Mouse (Mus musculus) olfactory bulb, adult 2 months (tissue): Measurements from ENCODE around the gene Mnd1. TPM values are rescaled to one million over a fixed set of nuclear protein-coding genes. Genes with fewer than 3 reads are reported as not detected.

Source experiments
- H3K27ac ChIP-seq: fragments of 200-500 bp; 2 replicates; pipeline ENCODE4 v1.5.1; 2012; ENCODE audit warnings: low read depth, low read length; ENCODE audit not compliant: insufficient read depth
- H3K4me1 ChIP-seq: fragments of 200-500 bp; 2 replicates; pipeline ENCODE4 v1.6.1; 2012; ENCODE audit warnings: low read length; ENCODE audit not compliant: control insufficient read depth, insufficient read depth
- H3K4me3 ChIP-seq: fragments of 200-500 bp; 2 replicates; pipeline ENCODE4 v1.5.1; 2012; ENCODE audit warnings: mild to moderate bottlenecking, low read depth, low read length, moderate library complexity; ENCODE audit not compliant: insufficient read depth
- CTCF ChIP-seq: fragments of 200-500 bp; IDR thresholded peaks from 2 replicates; pipeline ENCODE4 v1.5.1; 2012; ENCODE audit warnings: low read depth, mild to moderate bottlenecking, low read length, moderate library complexity; ENCODE audit not compliant: insufficient read depth
- POLR2A ChIP-seq: fragments of 200-500 bp; IDR thresholded peaks from 2 replicates; pipeline ENCODE4 v1.6.1; 2012; ENCODE audit warnings: mild to moderate bottlenecking, low read depth, low read length, moderate library complexity; ENCODE audit not compliant: insufficient read depth
- WGBS: fragments of 180-500 bp; shearing (Covaris S2); methylation state at CpG from one replicate; pipeline ENCODE4 v1.1.7; 2018; 5-methylcytosine and 5-hydroxymethylcytosine counted together
- polyA plus RNA-seq: library from polyadenylated mRNA; stranded (reverse); fragments of >200 nt; gene quantifications from 2 replicates; pipeline ENCODE4 v1.2.4, GENCODE M21; 2012; ENCODE audit warnings: low replicate concordance; ENCODE audit not compliant: missing spikeins, insufficient read depth, insufficient read length

The Mnd1 gene
- polyA plus RNA-seq, 1 experiment: not detected

- no peak overlapping the region for H3K4me3 ChIP-seq
- H3K27ac ChIP-seq: no peak overlapping the region
- WGBS: 31% methylated on average over 2 of the region's 2 CpGs
- TF ChIP-seq POLR2A: no peak
- TF ChIP-seq CTCF: no peak
- H3K4me1 ChIP-seq: peaks cover 2% of the 10 kb centered on the region; the same call in 1 of the 2 replicates
Measured at GRCm38 (mm10) chr3:84071641-84072040, 83.9 kb downstream of the Mnd1 start.

GRCm38 (mm10) chr3:84070811-84071210 is 84.8 kb downstream of the Mnd1 start:
- H3K4me1 ChIP-seq: no peaks in the 10 kb centered on the region; the same call in 1 of the 2 replicates
- no peak overlapping the region for H3K4me3 ChIP-seq
- WGBS: 90% methylated on average over 8 of the region's 8 CpGs
- no peak for TF ChIP-seq POLR2A
- TF ChIP-seq CTCF: no peak
- H3K27ac ChIP-seq: no peak overlapping the region

- Histone ChIP-seq H3K27ac (no peak overlapping the region), H3K4me1 (no peaks in the 10 kb centered on the region), H3K4me3 (no peak overlapping the region)
- WGBS: 86% methylated on average over 13 of the region's 13 CpGs
- TF ChIP-seq CTCF (no peak), POLR2A (no peak)
Measured at GRCm38 (mm10) chr3:84068831-84069709, 86.5 kb downstream of the Mnd1 start.

- Histone ChIP-seq H3K4me1 (no peaks in the 10 kb centered on the region), H3K27ac (no peak overlapping the region), H3K4me3 (no peak overlapping the region)
- WGBS: 43% methylated on average over 4 of the region's 4 CpGs
- TF ChIP-seq POLR2A (no peak), CTCF (no peak)
Measured at GRCm38 (mm10) chr3:84065825-84066224, 89.8 kb downstream of the Mnd1 start.

- Histone ChIP-seq H3K4me3 (no peak overlapping the region), H3K4me1 (no peaks in the 10 kb centered on the region), H3K27ac (no peak overlapping the region)
- no peak for TF ChIP-seq POLR2A
- no peak for TF ChIP-seq CTCF
- 88% methylated on average over 2 of the region's 2 CpGs for WGBS
Measured at GRCm38 (mm10) chr3:84063369-84063914, 92.1 kb downstream of the Mnd1 start.

GRCm38 (mm10) chr3:84061523-84062453 is 93.8 kb downstream of the Mnd1 start:
- Histone ChIP-seq H3K27ac (no peak overlapping the region), H3K4me3 (no peak overlapping the region), H3K4me1 (no peaks in the 10 kb centered on the region)
- TF ChIP-seq POLR2A: no peak
- TF ChIP-seq CTCF: no peak
- 76% methylated on average over 13 of the region's 13 CpGs for WGBS

GRCm38 (mm10) chr3:84060946-84061345 is 94.6 kb downstream of the Mnd1 start:
- Histone ChIP-seq H3K4me3 (no peak overlapping the region), H3K27ac (no peak overlapping the region), H3K4me1 (no peaks in the 10 kb centered on the region)
- TF ChIP-seq CTCF (no peak), POLR2A (no peak)
- WGBS: 97% methylated on average over 5 of the region's 5 CpGs

- TF ChIP-seq CTCF: no peak
- no peak for TF ChIP-seq POLR2A
- H3K27ac ChIP-seq: no peak overlapping the region
Measured at GRCm38 (mm10) chr3:84060128-84060527, 95.5 kb downstream of the Mnd1 start.

More at GRCm38 (mm10) chr3:84060128-84060527, 95.5 kb downstream of the Mnd1 start:
- 71% methylated on average over 4 of the region's 4 CpGs for WGBS
- no peak overlapping the region for H3K4me3 ChIP-seq
- H3K4me1 ChIP-seq: no peaks in the 10 kb centered on the region
